Mouse (Mus musculus) lung, postnatal 0 days (tissue): ENCODE measurements around the gene Tspan5. TPM values are rescaled to one million over a fixed set of nuclear protein-coding genes. Genes with fewer than 3 reads are reported as not detected.

Experiments used
- ATAC-seq: fragments of 200-750 bp; cut with Nextera tagmentation; 2 replicates; pipeline ENCODE4 v1.8.0; 2017; ENCODE audit warnings: moderate library complexity
- DNase-seq: peaks from one replicate; pipeline ENCODE4 v3.0.0-alpha.2; 2016; ENCODE audit warnings: low spot score
- H3K27ac ChIP-seq: fragments of 300-500 bp; sonication (generic); 2 replicates; pipeline ENCODE4 v1.5.1; 2014; ENCODE audit warnings: antibody characterized with exemption, mild to moderate bottlenecking, low read length, mixed read lengths
- H3K27me3 ChIP-seq: fragments of 300-500 bp; sonication (generic); replicated peaks from 2 replicates; pipeline ENCODE4 v1.6.1; 2014; ENCODE audit warnings: low read length, mixed read lengths; ENCODE audit not compliant: insufficient read depth
- H3K36me3 ChIP-seq: fragments of 300-500 bp; sonication (generic); 2 replicates; pipeline ENCODE4 v1.6.1; 2014; ENCODE audit warnings: low read length, mixed read lengths; ENCODE audit not compliant: insufficient read depth
- H3K4me1 ChIP-seq: fragments of 300-500 bp; sonication (generic); 2 replicates; pipeline ENCODE4 v1.6.1; 2014; ENCODE audit warnings: antibody characterized with exemption, low read depth, low read length, mixed read lengths; ENCODE audit not compliant: insufficient read depth
- H3K4me2 ChIP-seq: fragments of 300-500 bp; sonication (generic); replicated peaks from 2 replicates; pipeline ENCODE4 v1.6.1; 2014; ENCODE audit warnings: low read depth, mild to moderate bottlenecking, low read length, moderate library complexity, mixed read lengths
- H3K4me3 ChIP-seq: fragments of 300-500 bp; sonication (generic); 2 replicates; pipeline ENCODE4 v1.5.1; 2014; ENCODE audit warnings: low read depth, low read length
- H3K9ac ChIP-seq: fragments of 300-500 bp; sonication (generic); replicated peaks from 2 replicates; pipeline ENCODE4 v1.6.1; 2014; ENCODE audit warnings: low read depth, mild to moderate bottlenecking
- H3K9me3 ChIP-seq: fragments of 300-500 bp; sonication (generic); 2 replicates; pipeline ENCODE4 v1.6.1; 2016; ENCODE audit warnings: low read length, mixed read lengths
- CTCF ChIP-seq: IDR thresholded peaks from 2 replicates; pipeline ENCODE4 v1.5.1; 2016; ENCODE audit warnings: antibody characterized with exemption, mild to moderate bottlenecking
- EP300 ChIP-seq: IDR thresholded peaks from 2 replicates; pipeline ENCODE4 v1.6.1; 2016; ENCODE audit warnings: antibody characterized with exemption, mild to moderate bottlenecking, control low read depth
- WGBS: fragments of 180-500 bp; shearing (Covaris S2); extraction: QIAGEN DNeasy Blood & Tissue Kit; methylation state at CpG from one replicate; pipeline ENCODE4 v1.1.7; 2014; 5-methylcytosine and 5-hydroxymethylcytosine counted together
- polyA plus RNA-seq: library from polyadenylated mRNA; unstranded; fragments of >200 nt; fragmentation: Nextera tagmentation; extraction: Ambion mirVana; gene quantifications from 2 replicates; pipeline ENCODE4 v1.2.1, GENCODE M21; 2015

Tspan5 gene
- polyA plus RNA-seq, 1 experiment from 2014 or later = 33.0 TPM

DNA sequence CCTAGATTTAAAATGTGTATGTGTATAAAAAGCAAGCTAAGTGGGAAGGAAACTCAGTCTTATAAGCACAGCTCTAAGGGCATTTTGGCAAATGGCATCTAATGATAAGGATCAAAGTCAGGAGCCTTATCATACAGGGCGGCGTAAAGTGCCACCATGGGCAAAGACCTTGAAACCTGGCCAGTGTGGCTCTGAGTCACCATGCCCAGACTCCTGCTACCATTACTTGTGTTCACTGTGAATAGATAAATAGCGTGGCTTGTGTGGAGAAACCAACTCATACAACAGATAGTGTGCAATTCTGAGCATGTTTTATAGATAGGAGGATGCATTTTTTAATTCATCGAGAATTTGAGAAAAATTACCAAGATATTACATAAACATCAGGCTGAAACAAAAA, 30.0 kb upstream of the Tspan5 start:
- Histone ChIP-seq H3K9ac (no peak overlapping the region), H3K36me3 (no peaks in the 10 kb centered on the region), H3K27ac (no peak overlapping the region), H3K4me3 (no peak overlapping the region), H3K4me2 (no peak overlapping the region), H3K9me3 (no peaks in the 10 kb centered on the region), H3K4me1 (no peaks in the 10 kb centered on the region), H3K27me3 (no peaks in the 10 kb centered on the region)
- 81% methylated on average over 4 of the region's 4 CpGs for WGBS
- DNase-seq = no peak
- TF ChIP-seq CTCF = no peak
- no peak for TF ChIP-seq EP300
- ATAC-seq = no peak

DNA sequence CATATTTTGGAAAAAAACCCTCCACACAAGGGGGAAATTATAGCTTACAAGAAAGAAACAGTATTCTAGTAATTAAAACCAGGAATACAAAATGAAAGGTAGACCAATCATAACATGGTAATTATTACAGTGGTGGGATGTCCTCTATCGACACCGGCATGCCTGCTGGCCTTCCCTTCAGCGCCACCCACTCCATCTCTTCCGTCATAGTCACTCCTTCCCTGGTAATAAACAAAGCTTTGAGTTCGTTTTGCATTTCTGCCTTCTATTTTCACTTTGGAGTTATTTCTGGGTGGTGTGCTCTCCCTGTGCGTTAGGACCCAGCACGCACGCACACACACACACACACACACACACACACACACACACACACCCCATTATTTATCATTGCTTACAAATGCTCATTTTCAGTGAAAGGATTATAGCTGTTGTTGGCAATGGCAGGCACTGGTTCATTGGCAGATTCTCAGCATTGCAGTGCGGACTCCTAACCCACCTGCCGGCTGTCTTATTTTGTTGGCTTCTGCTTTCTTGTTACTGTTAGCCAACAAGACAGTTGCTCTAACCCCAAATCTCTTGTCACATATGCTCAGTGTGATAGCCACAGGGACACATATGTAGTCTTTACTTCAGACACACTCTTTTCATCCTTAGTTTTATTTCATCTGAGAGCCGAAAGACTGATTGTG, 29.4 kb upstream of the Tspan5 start:
- no peaks in the 10 kb centered on the region for H3K36me3 ChIP-seq
- H3K9ac ChIP-seq = no peak overlapping the region
- H3K27ac ChIP-seq = no peak overlapping the region
- no peak overlapping the region for H3K4me3 ChIP-seq
- no peaks in the 10 kb centered on the region for H3K4me1 ChIP-seq
- H3K9me3 ChIP-seq = no peaks in the 10 kb centered on the region
- no peak for TF ChIP-seq EP300
- no peak for TF ChIP-seq CTCF
- H3K4me2 ChIP-seq = no peak overlapping the region
- no peak for DNase-seq
- H3K27me3 ChIP-seq = no peaks in the 10 kb centered on the region
- no peak for ATAC-seq
- WGBS = 67% methylated on average over 11 of the region's 11 CpGs

DNA sequence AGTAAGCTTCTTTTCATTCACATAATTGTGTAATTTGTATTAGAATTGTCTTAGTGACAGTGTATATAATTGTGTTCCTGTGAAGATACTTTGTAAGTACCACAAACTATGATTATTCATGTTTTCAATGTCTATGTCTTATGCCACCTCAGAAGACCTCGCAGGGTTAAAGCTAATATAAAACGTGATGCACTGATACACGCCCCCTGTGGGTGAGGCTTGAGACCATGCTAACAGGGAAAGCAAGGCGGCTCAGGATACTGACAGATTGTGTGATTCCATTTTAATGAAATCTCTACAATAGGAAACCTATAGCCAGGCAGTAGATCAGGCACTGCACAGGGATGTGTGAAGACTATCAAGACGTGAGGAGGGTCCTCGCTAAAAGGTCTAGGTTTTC, 28.9 kb upstream of the Tspan5 start:
- DNase-seq (no peak), ATAC-seq (no peak)
- H3K4me3 ChIP-seq = no peak overlapping the region
- H3K4me2 ChIP-seq = no peak overlapping the region
- H3K4me1 ChIP-seq = no peaks in the 10 kb centered on the region
- WGBS = 47% methylated on average over 6 of the region's 6 CpGs
- no peak overlapping the region for H3K27ac ChIP-seq
- H3K9me3 ChIP-seq = no peaks in the 10 kb centered on the region
- TF ChIP-seq EP300 (no peak), CTCF (peak; percentile 55)
- H3K27me3 ChIP-seq = no peaks in the 10 kb centered on the region
- no peak overlapping the region for H3K9ac ChIP-seq
- H3K36me3 ChIP-seq = no peaks in the 10 kb centered on the region

DNA sequence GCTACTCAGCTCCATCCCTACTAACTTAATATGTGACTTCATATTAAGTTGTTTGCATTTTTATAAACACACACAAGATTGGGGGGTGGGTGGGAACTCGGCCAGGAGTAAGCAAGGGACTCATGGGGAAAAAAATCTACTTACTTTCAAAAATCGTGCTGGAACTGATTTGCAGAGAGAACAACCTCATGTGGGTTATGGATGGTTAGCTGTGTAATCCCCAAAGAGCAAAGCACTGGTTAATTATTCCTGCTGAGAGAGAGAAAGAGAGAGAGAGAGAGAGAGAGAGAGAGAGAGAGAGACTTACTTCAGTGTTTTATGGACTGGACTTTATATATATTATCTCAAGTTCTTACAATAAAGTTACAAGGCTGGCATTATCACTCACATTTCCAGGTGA, 27.2 kb upstream of the Tspan5 start:
- 38% methylated on average over 2 of the region's 2 CpGs for WGBS

DNA sequence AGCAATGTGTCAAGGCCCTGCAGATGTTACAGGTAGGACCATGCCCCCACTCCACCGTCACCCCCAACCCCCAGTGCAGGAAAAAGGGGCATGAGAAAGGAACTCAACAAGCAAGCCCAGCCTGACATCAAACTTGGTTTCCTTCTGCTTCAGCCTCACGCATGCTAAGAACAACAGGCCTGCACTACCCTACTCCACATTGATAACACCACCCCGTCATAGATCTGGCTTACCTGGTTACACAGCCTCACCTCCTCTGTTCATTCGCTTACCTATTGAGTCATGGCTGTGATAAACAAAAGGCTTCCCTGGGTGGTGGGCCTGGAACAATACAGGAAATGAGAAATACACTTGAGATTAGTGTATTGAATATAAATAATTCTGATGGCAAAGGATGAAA, 26.8 kb upstream of the Tspan5 start:
- 66% methylated on average over 4 of the region's 4 CpGs for WGBS
- H3K9ac ChIP-seq = no peak overlapping the region
- no peak for ATAC-seq
- H3K27ac ChIP-seq = no peak overlapping the region
- DNase-seq = no peak
- no peak overlapping the region for H3K4me3 ChIP-seq
- no peaks in the 10 kb centered on the region for H3K36me3 ChIP-seq
- no peaks in the 10 kb centered on the region for H3K4me1 ChIP-seq
- TF ChIP-seq CTCF = no peak
- no peak for TF ChIP-seq EP300
- no peak overlapping the region for H3K4me2 ChIP-seq
- H3K27me3 ChIP-seq = no peaks in the 10 kb centered on the region
- no peaks in the 10 kb centered on the region for H3K9me3 ChIP-seq

More for the DNA sequence above, 27.2 kb upstream of the Tspan5 start:
- Histone ChIP-seq H3K36me3 (no peaks in the 10 kb centered on the region), H3K4me2 (no peak overlapping the region), H3K9ac (no peak overlapping the region), H3K9me3 (no peaks in the 10 kb centered on the region), H3K27ac (no peak overlapping the region), H3K4me3 (no peak overlapping the region), H3K4me1 (no peaks in the 10 kb centered on the region), H3K27me3 (no peaks in the 10 kb centered on the region)
- DNase-seq (no peak), ATAC-seq (no peak)
- no peak for TF ChIP-seq EP300
- no peak for TF ChIP-seq CTCF

DNA sequence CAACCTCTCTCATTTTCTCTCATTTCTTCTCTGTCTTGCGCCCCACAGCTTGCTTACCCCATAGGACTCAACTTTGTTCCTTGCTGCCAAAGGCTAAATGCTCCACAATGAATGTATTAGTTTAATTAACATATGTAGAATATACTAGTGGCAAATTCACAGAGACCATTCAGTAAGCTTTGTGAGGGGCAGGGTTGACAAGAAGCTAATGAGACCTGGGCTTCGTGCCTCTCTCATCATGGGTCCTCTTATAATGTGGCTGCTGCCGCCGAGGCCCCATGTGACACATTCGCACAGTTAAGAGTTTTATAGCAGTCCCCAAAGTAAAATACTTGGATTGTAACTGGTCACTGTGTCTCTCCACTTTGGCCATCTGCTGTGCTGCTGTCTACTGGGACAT, 25.0 kb upstream of the Tspan5 start:
- Histone ChIP-seq H3K27ac (no peak overlapping the region), H3K4me1 (no peaks in the 10 kb centered on the region), H3K9ac (no peak overlapping the region), H3K27me3 (no peaks in the 10 kb centered on the region), H3K4me2 (no peak overlapping the region), H3K4me3 (no peak overlapping the region), H3K9me3 (no peaks in the 10 kb centered on the region), H3K36me3 (no peaks in the 10 kb centered on the region)
- ATAC-seq (no peak), DNase-seq (no peak)
- WGBS = 90% methylated on average over 5 of the region's 5 CpGs
- TF ChIP-seq EP300 (no peak), CTCF (no peak)

DNA sequence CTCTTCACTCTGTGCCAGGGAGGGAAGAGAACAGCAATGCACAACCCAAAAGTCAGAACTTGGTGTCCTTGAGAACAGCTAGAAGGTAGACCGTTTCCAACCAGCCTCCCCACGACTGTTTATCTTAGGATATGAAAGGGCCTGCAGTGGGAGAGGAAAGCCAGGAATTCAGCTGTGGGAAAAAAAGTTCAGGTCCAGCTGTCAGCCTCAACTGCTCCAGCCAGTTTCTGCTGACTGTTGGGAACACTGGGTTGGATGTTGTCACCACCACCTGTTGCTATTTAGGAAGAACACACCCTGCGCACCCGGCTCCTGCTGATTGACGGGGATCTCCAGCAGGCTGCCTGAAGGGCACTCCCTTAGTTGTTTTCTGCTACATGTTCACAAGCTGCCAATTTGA, 19.8 kb upstream of the Tspan5 start:
- DNase-seq (no peak), ATAC-seq (no peak)
- TF ChIP-seq CTCF (no peak), EP300 (no peak)
- Histone ChIP-seq H3K9ac (no peak overlapping the region), H3K27ac (no peak overlapping the region), H3K9me3 (no peaks in the 10 kb centered on the region), H3K4me1 (no peaks in the 10 kb centered on the region), H3K4me3 (no peak overlapping the region), H3K27me3 (no peaks in the 10 kb centered on the region), H3K4me2 (no peak overlapping the region), H3K36me3 (no peaks in the 10 kb centered on the region)
- 68% methylated on average over 5 of the region's 5 CpGs for WGBS
